Mouse (Mus musculus): ENCODE data around the gene Herc2.

DNA sequence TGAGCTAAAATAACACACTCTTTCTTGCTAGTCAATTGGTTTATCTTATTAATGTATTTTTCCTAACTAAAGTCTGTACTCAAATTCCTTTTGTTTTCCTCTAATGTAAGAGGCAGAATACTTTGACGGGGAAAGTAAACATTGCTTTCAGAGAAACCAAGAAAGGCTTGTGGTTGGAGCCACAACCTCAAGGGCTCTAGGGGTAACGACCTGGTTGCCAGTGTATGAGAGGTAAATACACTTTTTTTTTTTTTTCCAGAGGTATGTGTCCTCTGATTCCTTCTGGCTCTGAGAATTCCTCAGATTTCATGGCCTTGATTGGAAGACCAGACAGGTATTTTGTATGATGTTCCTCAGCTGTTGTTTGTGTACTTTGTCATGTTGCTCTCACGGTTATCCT, 32.2 kb upstream of the Herc2 start:
- TF ChIP-seq POLR2A (IDR thresholded peaks at IDR 0.05; ENCODE audit: borderline replicate concordance, control insufficient read depth, low read depth, low read length) (no peak), CTCF (IDR thresholded peaks at IDR 0.05; ENCODE audit: control insufficient read depth, insufficient read depth, low read length) (no peak)

Data from bone marrow, adult 2 months (tissue).